Comparison of ENCODE assay signal across 10 mouse cellular contexts in genomic region chr3:110579261-110579660, GRCm38 (mm10).
"Had no signal": no experiment of that assay in that cellular context is flagged by ENCODE, and none has a peak within 500 bp of the region (broad histone marks: within the 10 kb centered on the region; RNA-seq: fewer than 3 reads in every experiment).

No protein-coding gene starts in this region.

- H3K27ac ChIP-seq: limb, embryonic 13.5 days; liver, embryonic 13.5 days; midbrain, embryonic 12.5 days had no signal

- DNase-seq: left cerebral cortex, postnatal 4 days; liver, embryonic 13.5 days; lung, adult 18-20 months; right cerebral cortex, adult 18-20 months; right cerebral cortex, postnatal 25 days; thymus, postnatal 4 days had no signal

- H3K4me3 ChIP-seq: limb, embryonic 13.5 days; liver, embryonic 13.5 days; midbrain, embryonic 12.5 days had no signal

- H3K27me3 ChIP-seq: limb, embryonic 13.5 days; liver, embryonic 13.5 days; midbrain, embryonic 12.5 days had no signal

- H3K9ac ChIP-seq: limb, embryonic 13.5 days; liver, embryonic 13.5 days; midbrain, embryonic 12.5 days had no signal

- ATAC-seq: intestine, embryonic 16.5 days; midbrain, embryonic 16.5 days had no signal

- H3K4me2 ChIP-seq: limb, embryonic 13.5 days; liver, embryonic 13.5 days; midbrain, embryonic 12.5 days had no signal

- H3K9me3 ChIP-seq: limb, embryonic 13.5 days; liver, embryonic 13.5 days; midbrain, embryonic 12.5 days had no signal

- H3K4me1 ChIP-seq: liver, embryonic 13.5 days; midbrain, embryonic 12.5 days had no signal

- H3K36me3 ChIP-seq: limb, embryonic 13.5 days; liver, embryonic 13.5 days; midbrain, embryonic 12.5 days had no signal
